Mouse (Mus musculus) thymus, adult 2 months (tissue): ENCODE measurements around the gene Zkscan2. TPM values are rescaled to one million over a fixed set of nuclear protein-coding genes. Genes with fewer than 3 reads are reported as not detected.

ENCODE experiments used
- DNase-seq: peaks from one replicate; pipeline ENCODE4 v3.0.0; 2021
- H3K27ac ChIP-seq: fragments of 200-500 bp; 2 replicates; pipeline ENCODE4 v1.5.1; 2012; ENCODE audit warnings: low read length, control low read depth; ENCODE audit not compliant: control insufficient read depth, insufficient read depth
- H3K27me3 ChIP-seq: fragments of 200-500 bp; 2 replicates; pipeline ENCODE4 v1.6.1; 2012; ENCODE audit warnings: mild to moderate bottlenecking, low read length, moderate library complexity, mixed read lengths; ENCODE audit not compliant: control insufficient read depth, insufficient read depth
- H3K36me3 ChIP-seq: fragments of 200-500 bp; 2 replicates; pipeline ENCODE4 v1.6.1; 2012; ENCODE audit warnings: mild to moderate bottlenecking, low read length, moderate library complexity; ENCODE audit not compliant: control insufficient read depth, insufficient read depth
- H3K4me1 ChIP-seq: fragments of 200-500 bp; replicated peaks from 2 replicates; pipeline ENCODE4 v1.6.1; 2012; ENCODE audit warnings: low read length; ENCODE audit not compliant: control insufficient read depth, insufficient read depth
- H3K4me3 ChIP-seq: fragments of 200-500 bp; 2 replicates; pipeline ENCODE4 v1.5.1; 2012; ENCODE audit warnings: mild to moderate bottlenecking, low read length, control low read depth, moderate library complexity; ENCODE audit not compliant: control insufficient read depth, insufficient read depth
- CTCF ChIP-seq: fragments of 200-500 bp; IDR thresholded peaks from 2 replicates; pipeline ENCODE4 v1.5.1; 2012; ENCODE audit warnings: mild to moderate bottlenecking, control low read depth, low read length, moderate library complexity, borderline replicate concordance; ENCODE audit not compliant: control insufficient read depth, poor library complexity, insufficient read depth; ENCODE audit errors: extremely low read depth
- POLR2A ChIP-seq: fragments of 200-500 bp; IDR thresholded peaks from 2 replicates; pipeline ENCODE4 v1.6.1; 2012; ENCODE audit warnings: mild to moderate bottlenecking, low read length, control low read depth, moderate library complexity; ENCODE audit not compliant: control insufficient read depth, poor library complexity, insufficient read depth; ENCODE audit errors: extremely low read depth
- WGBS: fragments of 180-500 bp; shearing (Covaris S2); methylation state at CpG from one replicate; pipeline ENCODE4 v1.1.7; 2018; 5-methylcytosine and 5-hydroxymethylcytosine counted together
- polyA plus RNA-seq: library from polyadenylated mRNA; depleted of rRNA; stranded (reverse); fragments of >200 nt; gene quantifications from 2 replicates; pipeline ENCODE4 v1.2.3, GENCODE M21; 2012

The Zkscan2 gene
- polyA plus RNA-seq, 1 experiment: not detected

DNA sequence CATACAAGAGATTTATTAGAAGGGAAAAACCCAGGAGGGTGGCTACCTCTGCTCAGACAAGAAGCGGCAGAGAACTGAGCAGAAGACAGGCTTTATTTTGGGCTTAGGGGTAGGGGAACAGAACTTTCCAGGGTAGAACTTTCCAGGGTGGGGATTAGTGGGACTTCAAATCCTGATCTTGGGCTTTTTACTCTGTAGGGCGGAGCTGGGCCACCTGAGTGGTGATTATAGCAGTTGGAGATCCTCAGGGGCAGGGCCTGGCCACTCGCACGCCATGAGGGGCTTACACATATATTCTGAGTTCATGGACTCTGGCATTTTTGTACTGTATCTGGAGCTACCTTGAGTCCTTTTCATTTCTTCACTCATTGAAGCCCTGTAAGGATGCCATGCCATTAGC is 38.9 kb downstream of the Zkscan2 start:
- no peaks in the 10 kb centered on the region for H3K4me1 ChIP-seq
- no peaks in the 10 kb centered on the region for H3K27me3 ChIP-seq
- no peak for DNase-seq
- no peak for TF ChIP-seq POLR2A
- no peak for TF ChIP-seq CTCF
- no peaks in the 10 kb centered on the region for H3K36me3 ChIP-seq
- WGBS: 97% methylated on average over 4 of the region's 4 CpGs
- no peak overlapping the region for H3K4me3 ChIP-seq
- H3K27ac ChIP-seq: no peak overlapping the region

GRCm38 (mm10) chr7:123459247-123459646 is 41.0 kb downstream of the Zkscan2 start:
- WGBS: 81% methylated on average over 4 of the region's 4 CpGs
- Histone ChIP-seq H3K27ac (no peak overlapping the region), H3K4me3 (no peak overlapping the region), H3K36me3 (no peaks in the 10 kb centered on the region), H3K27me3 (no peaks in the 10 kb centered on the region), H3K4me1 (no peaks in the 10 kb centered on the region)
- no peak for DNase-seq
- TF ChIP-seq POLR2A (no peak), CTCF (no peak)

DNA sequence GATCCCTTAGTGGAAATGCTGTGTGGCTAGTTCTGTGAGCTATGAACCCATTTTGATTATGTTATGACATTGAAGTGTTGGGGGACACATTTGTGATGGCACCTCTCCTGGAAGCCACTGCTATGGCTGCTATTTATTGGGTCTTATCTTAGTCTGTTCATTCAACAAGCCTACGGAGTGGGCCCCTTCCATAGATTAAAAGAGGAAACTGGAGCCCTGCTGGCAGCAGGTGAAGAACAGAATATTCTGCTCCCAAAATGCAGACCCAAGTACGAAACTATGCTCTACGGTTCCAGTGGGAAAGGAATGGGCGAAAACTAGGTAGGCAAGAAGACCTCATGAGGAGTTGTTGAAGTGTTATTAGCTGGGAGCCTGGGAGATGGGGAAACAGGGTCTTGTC is 41.9 kb downstream of the Zkscan2 start:
- no peak for DNase-seq
- Histone ChIP-seq H3K27ac (no peak overlapping the region), H3K4me1 (no peaks in the 10 kb centered on the region), H3K27me3 (no peaks in the 10 kb centered on the region), H3K4me3 (no peak overlapping the region), H3K36me3 (no peaks in the 10 kb centered on the region)
- TF ChIP-seq CTCF (no peak), POLR2A (no peak)
- WGBS: 94% methylated on average over 4 of the region's 4 CpGs

GRCm38 (mm10) chr7:123455088-123455487 is 45.2 kb downstream of the Zkscan2 start:
- Histone ChIP-seq H3K4me3 (no peak overlapping the region), H3K27ac (no peak overlapping the region), H3K27me3 (no peaks in the 10 kb centered on the region), H3K36me3 (no peaks in the 10 kb centered on the region), H3K4me1 (no peaks in the 10 kb centered on the region)
- TF ChIP-seq POLR2A (no peak), CTCF (no peak)
- WGBS: 98% methylated on average over 3 of the region's 3 CpGs
- DNase-seq: no peak

DNA sequence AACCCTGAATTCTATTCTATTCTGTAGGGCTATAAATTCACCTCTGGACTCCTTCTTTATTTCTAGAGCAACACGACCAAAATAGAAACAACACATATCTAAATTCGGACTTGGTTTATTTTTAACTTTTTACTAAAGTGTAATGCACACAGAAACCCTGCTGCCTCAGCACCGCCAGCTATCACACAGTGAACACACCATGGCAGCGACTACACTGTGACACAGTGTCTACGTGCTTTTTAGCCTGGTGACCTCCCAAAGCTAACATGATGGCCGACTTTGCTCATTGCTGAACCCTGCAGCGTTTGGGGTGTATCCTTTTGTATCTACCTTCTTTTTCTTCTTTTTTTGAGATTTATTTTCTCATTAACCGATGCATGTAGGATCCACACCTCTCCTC is 47.2 kb downstream of the Zkscan2 start:
- no peak for DNase-seq
- H3K36me3 ChIP-seq: no peaks in the 10 kb centered on the region
- no peak overlapping the region for H3K4me3 ChIP-seq
- WGBS: 79% methylated on average over 8 of the region's 8 CpGs
- H3K4me1 ChIP-seq: no peaks in the 10 kb centered on the region
- TF ChIP-seq CTCF (no peak), POLR2A (no peak)
- no peaks in the 10 kb centered on the region for H3K27me3 ChIP-seq
- H3K27ac ChIP-seq: no peak overlapping the region

DNA sequence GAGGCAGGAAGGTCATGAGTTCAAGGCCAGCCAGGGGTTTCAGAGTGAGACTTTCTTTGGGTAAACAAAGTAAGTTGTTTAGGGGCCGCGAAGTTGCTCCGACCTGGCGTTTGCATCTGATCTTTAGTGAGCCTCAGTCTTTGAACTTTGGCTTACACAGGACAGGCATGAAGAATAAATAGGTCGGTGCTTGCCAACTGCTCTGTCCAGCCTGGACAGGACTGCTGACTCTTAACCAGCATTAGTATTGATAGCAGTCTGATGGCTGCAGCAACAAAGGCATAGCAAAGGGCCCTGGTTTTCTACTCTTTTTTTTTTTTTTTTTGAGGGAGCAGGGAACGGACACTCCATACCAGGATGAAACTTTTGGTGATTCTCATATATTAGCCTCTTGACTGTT is 47.7 kb downstream of the Zkscan2 start:
- Histone ChIP-seq H3K36me3 (no peaks in the 10 kb centered on the region), H3K4me1 (no peaks in the 10 kb centered on the region), H3K4me3 (no peak overlapping the region), H3K27ac (no peak overlapping the region), H3K27me3 (no peaks in the 10 kb centered on the region)
- 86% methylated on average over 6 of the region's 6 CpGs for WGBS
- no peak for DNase-seq
- TF ChIP-seq CTCF: no peak
- TF ChIP-seq POLR2A: no peak

DNA sequence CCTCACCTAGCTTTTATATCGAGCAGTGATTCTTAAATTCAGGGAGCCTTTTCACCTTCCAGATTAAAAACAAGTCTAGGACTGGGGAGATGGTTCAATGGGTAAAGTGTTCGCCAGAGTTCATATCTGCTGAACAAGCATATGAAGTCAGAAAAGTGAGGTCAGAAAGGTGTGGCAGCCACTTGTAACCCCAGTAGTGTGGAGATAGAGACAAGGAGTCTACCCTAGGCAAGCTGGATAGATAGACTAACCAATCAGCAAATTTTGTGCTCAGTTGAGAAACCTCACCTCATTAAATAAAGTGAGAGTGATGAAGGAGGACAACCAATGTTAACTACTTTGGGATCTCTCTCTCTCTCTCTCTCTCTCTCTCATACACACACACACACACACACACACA is 49.7 kb downstream of the Zkscan2 start:
- Histone ChIP-seq H3K4me3 (no peak overlapping the region), H3K27ac (no peak overlapping the region), H3K36me3 (no peaks in the 10 kb centered on the region), H3K4me1 (no peaks in the 10 kb centered on the region), H3K27me3 (no peaks in the 10 kb centered on the region)
- TF ChIP-seq CTCF (no peak), POLR2A (no peak)
- WGBS: 92% methylated on average over 2 of the region's 2 CpGs
- no peak for DNase-seq
